Mouse (Mus musculus) T-cell, adult 2 months (primary cell): Measurements from ENCODE around the gene Rps6kb2.
A peak's percentile ranks its signal among the peaks of the same experiment; 100 is the strongest.

Experiments used
- DNase-seq: peaks from one replicate; pipeline ENCODE4 v3.0.0; 2022; ENCODE audit warnings: low spot score

Gene Rps6kb2

DNA sequence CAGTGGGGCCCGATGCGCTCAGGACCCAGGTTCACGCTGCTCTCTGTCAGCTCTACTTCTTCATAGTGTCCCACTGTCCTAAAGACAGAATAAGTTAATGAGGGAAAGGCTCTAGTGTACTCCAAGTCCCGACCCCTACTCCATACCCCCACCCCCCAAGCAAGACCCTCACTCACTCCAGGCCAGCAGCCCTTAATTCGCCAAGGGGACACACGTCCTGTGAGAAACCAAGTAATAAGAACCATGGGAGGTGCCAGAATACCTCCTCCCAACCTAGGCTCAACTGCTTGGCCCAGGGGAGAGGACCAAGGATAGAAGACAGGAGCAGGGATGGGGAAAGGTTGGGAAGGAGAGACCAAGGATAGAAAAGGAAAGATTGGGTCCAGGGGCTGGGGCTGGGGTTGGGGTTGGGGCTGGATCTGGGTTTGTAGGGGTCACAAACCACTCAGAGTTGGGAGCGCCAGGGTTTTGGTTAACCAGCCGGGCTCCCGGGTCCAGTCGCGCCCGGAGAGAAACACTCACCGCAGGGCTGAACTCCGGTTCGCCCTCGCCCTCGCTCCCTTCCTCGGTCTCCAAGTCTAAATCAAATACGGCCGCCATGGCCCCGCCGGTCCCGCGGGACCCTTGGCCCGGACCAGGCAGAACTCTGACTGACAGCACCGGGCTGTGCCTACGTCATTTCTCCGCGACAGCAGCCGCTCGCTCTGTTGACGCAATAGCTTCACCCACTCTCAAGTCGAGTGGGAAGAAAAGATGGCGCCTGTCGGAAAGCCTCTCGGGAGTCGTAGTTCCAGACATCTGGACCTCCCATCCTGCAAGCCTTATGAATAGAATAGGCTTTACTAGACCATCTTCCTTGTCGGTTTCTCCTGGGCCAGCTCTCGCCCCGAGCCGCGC is at the start of gene Rps6kb2:
Gene Rps6kb2 (minus strand): TSS at position 709 of the 897 bp plus-strand sequence.
- peak; percentile 95 for DNase-seq

GRCm38 (mm10) chr19:4211891-4212588 is 48.9 kb upstream of the Rps6kb2 start:
- DNase-seq: no peak

DNA sequence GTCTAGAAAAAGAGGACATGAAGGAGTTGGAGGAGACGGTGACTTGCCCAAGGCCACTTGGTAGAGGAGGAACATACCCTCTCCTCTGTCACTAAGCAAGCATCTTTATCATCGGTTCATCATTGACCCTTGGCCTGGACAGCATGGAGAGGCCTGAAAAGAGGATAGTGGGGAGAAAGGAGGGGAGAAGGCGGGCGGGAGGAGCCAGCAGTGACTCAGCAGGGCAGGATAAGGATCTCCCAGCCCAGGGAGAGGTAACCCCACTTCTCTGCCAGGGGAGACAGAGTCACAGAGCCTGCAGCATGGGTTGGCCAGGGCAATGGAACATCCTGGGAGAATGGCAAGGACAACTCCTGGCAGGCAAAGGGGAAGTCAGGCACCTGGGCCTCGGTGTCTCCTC is 45.4 kb upstream of the Rps6kb2 start:
- no peak for DNase-seq

- peak; percentile 59 for DNase-seq
Observed at GRCm38 (mm10) chr19:4206971-4207370, 43.8 kb upstream of the Rps6kb2 start.

- peak; percentile 35 for DNase-seq
Observed at GRCm38 (mm10) chr19:4204889-4205288, 41.7 kb upstream of the Rps6kb2 start.

- peak; percentile 64 for DNase-seq
Observed at GRCm38 (mm10) chr19:4203604-4204326, 40.6 kb upstream of the Rps6kb2 start.

GRCm38 (mm10) chr19:4203148-4203547 is 40.0 kb upstream of the Rps6kb2 start:
- DNase-seq: peak; percentile 50

DNA sequence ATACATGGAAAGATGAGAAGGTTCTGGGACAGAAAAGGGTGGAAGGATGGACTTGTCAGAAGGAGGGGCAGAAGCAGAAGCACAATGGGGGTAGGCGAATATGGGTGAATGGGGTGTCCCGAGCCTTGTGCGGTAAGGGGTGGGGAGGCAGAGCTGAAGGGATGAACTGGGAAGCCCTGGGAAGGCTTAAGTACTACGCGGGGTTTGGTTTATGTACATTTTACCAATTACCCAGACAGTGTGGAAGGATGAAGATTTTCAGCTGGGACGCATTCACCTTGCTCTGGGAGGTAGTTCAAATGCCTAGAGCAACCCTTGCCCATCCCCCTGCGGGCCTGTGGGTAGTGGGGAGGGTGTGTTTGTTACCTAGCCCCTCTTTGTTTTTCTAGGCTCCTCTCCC is 39.0 kb upstream of the Rps6kb2 start:
- no peak for DNase-seq

DNA sequence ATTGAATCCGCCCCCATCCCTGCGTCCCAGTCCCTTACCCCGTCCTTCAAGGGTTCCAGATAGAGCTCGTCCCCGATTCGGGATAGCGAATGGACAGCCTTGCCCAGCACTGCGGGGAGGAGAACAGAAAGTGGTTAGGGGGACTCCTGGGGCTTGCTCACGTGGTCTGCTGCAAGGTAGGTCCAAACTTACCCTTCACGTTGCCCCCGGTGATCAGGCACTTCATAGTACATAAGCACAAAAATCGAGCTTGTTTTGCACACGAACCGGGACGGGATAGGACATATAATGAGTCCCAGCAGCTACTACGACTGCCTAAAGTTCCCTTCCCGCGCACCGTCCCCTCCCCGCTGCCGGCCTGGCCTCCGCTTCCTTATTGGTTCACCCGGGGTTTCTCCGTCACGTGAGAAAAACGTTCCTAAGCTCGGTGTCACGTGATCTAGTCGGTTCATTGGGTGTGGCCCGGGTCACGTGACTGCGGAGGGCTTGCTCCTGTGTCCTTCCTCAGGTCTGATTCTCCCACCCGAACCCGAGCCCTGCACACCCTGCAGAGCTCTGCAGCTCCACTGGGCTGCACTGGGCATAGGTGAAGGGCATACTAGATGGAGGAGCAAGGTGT is 38.2 kb upstream of the Rps6kb2 start, which contains the start of gene Rad9a:
Gene Rad9a (minus strand): TSS at position 372 of the 619 bp plus-strand sequence.
- peak; percentile 90 for DNase-seq

DNA sequence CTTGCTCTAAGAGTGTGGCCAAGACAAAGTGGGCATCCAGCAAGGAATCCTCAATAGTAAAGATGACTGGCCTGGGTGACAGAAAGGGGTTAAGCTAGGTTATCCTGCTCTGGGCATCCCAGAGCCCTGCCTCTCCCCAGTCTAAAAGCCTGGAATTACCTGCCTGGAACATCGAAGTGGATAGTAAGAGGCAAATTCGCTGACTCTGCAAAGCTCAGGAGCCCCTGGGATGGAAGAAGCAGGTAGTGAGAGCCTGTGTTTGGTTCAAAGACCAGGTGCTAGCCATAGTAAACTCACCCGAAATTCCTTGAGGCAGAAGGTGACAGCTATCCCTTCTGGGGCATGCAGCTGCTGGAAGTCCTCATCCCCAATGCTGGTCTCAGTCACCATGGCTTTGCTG is 34.0 kb upstream of the Rps6kb2 start:
- no peak for DNase-seq

DNA sequence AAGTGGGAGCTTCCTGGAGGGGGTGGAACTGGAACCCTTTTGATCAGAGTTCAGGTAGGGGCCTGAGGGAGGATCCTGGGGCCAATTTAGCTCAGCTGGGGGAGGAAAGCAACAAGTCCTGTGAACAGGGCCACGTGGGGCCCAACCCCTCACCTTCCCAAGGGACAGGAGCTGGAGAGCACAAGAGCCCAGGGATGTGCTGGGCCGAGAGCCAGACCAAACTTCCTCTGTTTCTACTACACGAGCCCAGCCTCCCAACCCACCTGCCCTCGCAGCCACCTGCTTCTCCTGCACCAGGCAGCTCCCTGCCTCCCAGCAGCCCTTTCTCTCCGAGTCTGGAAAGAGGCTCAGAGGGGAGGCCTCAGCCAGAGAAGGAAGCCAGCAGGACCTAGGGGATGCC is 33.4 kb upstream of the Rps6kb2 start:
- no peak for DNase-seq

GRCm38 (mm10) chr19:4196048-4196447 is 32.9 kb upstream of the Rps6kb2 start:
- DNase-seq: no peak

- DNase-seq: no peak
Observed at GRCm38 (mm10) chr19:4194776-4195650, 31.9 kb upstream of the Rps6kb2 start.

DNA sequence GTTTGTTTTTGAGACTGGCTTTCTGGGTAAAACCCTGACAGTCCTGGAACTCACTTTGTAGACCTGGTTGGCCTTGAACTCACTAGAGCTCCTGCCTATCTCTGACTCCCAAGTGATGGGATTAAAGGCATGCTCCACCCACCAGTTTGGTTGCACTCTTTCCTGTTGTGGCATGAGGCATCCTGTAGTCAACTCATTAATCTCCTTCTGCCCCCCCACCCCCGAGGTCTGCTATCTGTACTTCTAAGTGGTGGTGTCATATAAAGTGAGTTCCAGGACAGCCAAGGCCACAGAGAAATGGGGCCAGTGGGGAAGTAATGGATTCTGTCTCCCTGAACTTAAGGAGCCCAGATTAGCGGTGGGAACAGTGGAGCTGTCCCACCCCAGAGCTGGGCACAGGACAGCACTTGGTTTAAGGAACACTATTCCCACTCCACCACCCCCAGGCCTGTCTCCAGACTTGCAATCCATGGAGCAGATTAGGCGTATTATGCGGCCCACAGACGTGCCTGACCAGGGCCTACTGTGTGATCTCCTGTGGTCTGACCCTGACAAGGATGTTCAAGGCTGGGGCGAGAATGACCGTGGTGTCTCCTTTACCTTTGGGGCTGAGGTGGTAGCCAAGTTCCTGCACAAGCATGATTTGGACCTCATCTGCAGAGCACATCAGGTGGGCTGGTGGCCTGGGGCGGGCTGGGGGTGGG is 31.0 kb upstream of the Rps6kb2 start:
- DNase-seq: no peak

- DNase-seq: no peak
Observed at GRCm38 (mm10) chr19:4193129-4193528, 30.0 kb upstream of the Rps6kb2 start.

GRCm38 (mm10) chr19:4192251-4192985 is 29.3 kb upstream of the Rps6kb2 start:
- no peak for DNase-seq

- DNase-seq: peak; percentile 96
Observed at GRCm38 (mm10) chr19:4191528-4192250, 28.5 kb upstream of the Rps6kb2 start, which contains the start of gene Ppp1ca. Gene Ppp1ca, plus strand, starts transcription at chr19:4192065.

GRCm38 (mm10) chr19:4190831-4191334 is 27.7 kb upstream of the Rps6kb2 start, which contains the start of gene Tbc1d10c:
Gene Tbc1d10c, minus strand, starts transcription at chr19:4191284.
- DNase-seq: peak; percentile 92
